Comparison of ENCODE assay signal across 9 mouse cellular contexts in the genomic region with DNA sequence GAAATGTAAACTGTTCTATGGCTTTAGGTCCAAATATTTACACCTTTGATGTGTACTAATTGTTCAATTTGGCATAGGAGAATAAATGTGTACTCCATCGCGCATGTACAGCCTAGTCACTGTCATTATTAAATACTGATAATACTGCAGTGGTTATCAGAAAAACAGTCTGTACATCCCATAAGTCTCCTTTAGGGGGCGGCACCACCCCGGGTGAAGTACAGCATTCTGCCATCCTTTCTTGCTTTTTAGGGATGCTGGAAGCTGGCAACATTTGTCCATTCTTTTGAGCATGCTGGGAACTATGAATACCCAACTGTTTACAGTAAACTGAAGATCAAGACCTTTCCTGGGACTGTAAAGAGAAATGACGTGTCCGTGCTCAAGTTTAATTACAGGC.
DNase-seq lines count a peak whose midpoint lies in the region; ATAC-seq and TF ChIP-seq lines count a peak whose summit lies in the region.
"Had no signal": no experiment of that assay in that cellular context is flagged by ENCODE, and none has a peak within 500 bp of the region (broad histone marks: within the 10 kb centered on the region; RNA-seq: fewer than 3 reads in every experiment).

No protein-coding gene starts in this region.

- H3K4me2 ChIP-seq in midbrain, postnatal 0 days (ENCODE audit: low read depth, low read length, poor library complexity, severe bottlenecking), result no peak overlapping the region
- no peak overlapping the region for H3K4me2 ChIP-seq in midbrain, embryonic 15.5 days
- H3K4me2 ChIP-seq in heart, embryonic 12.5 days, result no peak overlapping the region

- H3K27me3 ChIP-seq in midbrain, postnatal 0 days (ENCODE audit: insufficient read depth, low read length), result no peaks in the 10 kb centered on the region
- no peaks in the 10 kb centered on the region for H3K27me3 ChIP-seq in midbrain, embryonic 15.5 days (replicated peaks)
- no peaks in the 10 kb centered on the region for H3K27me3 ChIP-seq in heart, embryonic 12.5 days (replicated peaks)

- H3K36me3 ChIP-seq in midbrain, postnatal 0 days (ENCODE audit: insufficient read depth, low read length), result no peaks in the 10 kb centered on the region
- H3K36me3 ChIP-seq in midbrain, embryonic 15.5 days (replicated peaks), result no peaks in the 10 kb centered on the region
- H3K36me3 ChIP-seq in heart, embryonic 12.5 days, result no peaks in the 10 kb centered on the region

- H3K27ac ChIP-seq in midbrain, postnatal 0 days (ENCODE audit: low read depth, low read length), result no peak overlapping the region
- no peak overlapping the region for H3K27ac ChIP-seq in midbrain, embryonic 15.5 days
- no peak overlapping the region for H3K27ac ChIP-seq in heart, embryonic 12.5 days (ENCODE audit: poor library complexity, severe bottlenecking)
- H3K27ac ChIP-seq: heart, adult 2 months; liver, embryonic 14.5 days had no signal

- H3K9ac ChIP-seq in midbrain, postnatal 0 days (replicated peaks; ENCODE audit: low read length, poor library complexity, severe bottlenecking), result no peak overlapping the region
- no peak overlapping the region for H3K9ac ChIP-seq in midbrain, embryonic 15.5 days
- no peak overlapping the region for H3K9ac ChIP-seq in heart, embryonic 12.5 days
- H3K9ac ChIP-seq: liver, embryonic 14.5 days had no signal

- WGBS in midbrain, postnatal 0 days, result 68% methylated on average over 6 of the region's 6 CpGs
- WGBS in midbrain, embryonic 15.5 days, result 69% methylated on average over 6 of the region's 6 CpGs
- WGBS in heart, embryonic 12.5 days, result 64% methylated on average over 6 of the region's 6 CpGs

- no peak overlapping the region for H3K4me3 ChIP-seq in midbrain, postnatal 0 days (ENCODE audit: low read depth, low read length)
- no peak overlapping the region for H3K4me3 ChIP-seq in midbrain, embryonic 15.5 days
- H3K4me3 ChIP-seq in heart, embryonic 12.5 days, result no peak overlapping the region
- H3K4me3 ChIP-seq: heart, adult 2 months had no signal

- no peaks in the 10 kb centered on the region for H3K9me3 ChIP-seq in midbrain, postnatal 0 days (ENCODE audit: low read length)
- H3K9me3 ChIP-seq in midbrain, embryonic 15.5 days, result no peaks in the 10 kb centered on the region
- 0 out of 2 replicates have a peak, but pooled peaks cover 2% of the 10 kb centered on the region for H3K9me3 ChIP-seq in heart, embryonic 12.5 days (replicated peaks)

- TF ChIP-seq CTCF in midbrain, postnatal 0 days (IDR thresholded peaks at IDR 0.05), result peak; percentile 73

- no peaks in the 10 kb centered on the region for H3K4me1 ChIP-seq in midbrain, postnatal 0 days (ENCODE audit: insufficient read depth, low read length)
- no peaks in the 10 kb centered on the region for H3K4me1 ChIP-seq in midbrain, embryonic 15.5 days
- no peaks in the 10 kb centered on the region for H3K4me1 ChIP-seq in heart, embryonic 12.5 days (replicated peaks)

- DNase-seq in midbrain, postnatal 0 days (ENCODE audit: low spot score), result peak; percentile 67
- peak; percentile 63 to 71 for DNase-seq in cerebellum, adult 18-20 months
- peak; percentile 40 for DNase-seq in layer of hippocampus, adult 9-11 months
- peak; percentile 63 for DNase-seq in right cerebral cortex, postnatal 4 days
- DNase-seq in testis, postnatal 14 days (ENCODE audit: low spot score), result no peak
- DNase-seq: heart, adult 2 months had no signal

- no peak for ATAC-seq in midbrain, postnatal 0 days (ENCODE audit: low FRiP score)
- ATAC-seq in midbrain, embryonic 15.5 days (replicated peaks), result no peak
- ATAC-seq in heart, embryonic 12.5 days (ENCODE audit: insufficient number of reproducible peaks, low FRiP score), result no peak
